Mouse (Mus musculus) splenic B cell, adult 2 months (primary cell): ENCODE data around the gene Tnfrsf25.

Experiments
- DNase-seq: peaks from one replicate; pipeline ENCODE4 v3.0.0-alpha.2; 2011; ENCODE audit warnings: low read depth, low spot score
- H3K27me3 ChIP-seq: 2 replicates; pipeline ENCODE4 v1.6.1; 2012; ENCODE audit warnings: mild to moderate bottlenecking, low read length, moderate library complexity, mixed read lengths; ENCODE audit not compliant: control insufficient read depth, poor library complexity, insufficient read depth, severe bottlenecking
- H3K36me3 ChIP-seq: 2 replicates; pipeline ENCODE4 v1.6.1; 2012; ENCODE audit warnings: mild to moderate bottlenecking, low read length, moderate library complexity, mixed read lengths; ENCODE audit not compliant: control insufficient read depth, poor library complexity, insufficient read depth, severe bottlenecking

Tnfrsf25 gene

GRCm38 (mm10) chr4:152136112-152136875, 20.6 kb downstream of the Tnfrsf25 start:
- no peaks in the 10 kb centered on the region; the same call in none of the 2 replicates for H3K27me3 ChIP-seq
- H3K36me3 ChIP-seq, result no peaks in the 10 kb centered on the region
- peak; percentile 69 for DNase-seq

GRCm38 (mm10) chr4:152136876-152137250, 21.1 kb downstream of the Tnfrsf25 start:
- no peak for DNase-seq
- Histone ChIP-seq H3K27me3 (no peaks in the 10 kb centered on the region; the same call in none of the 2 replicates), H3K36me3 (no peaks in the 10 kb centered on the region)

- peak; percentile 94 for DNase-seq
- Histone ChIP-seq H3K27me3 (no peaks in the 10 kb centered on the region; the same call in none of the 2 replicates), H3K36me3 (no peaks in the 10 kb centered on the region)
These were observed 22.9 kb downstream of the Tnfrsf25 start for GRCm38 (mm10) chr4:152138497-152139260.

- H3K36me3 ChIP-seq, result no peaks in the 10 kb centered on the region
- H3K27me3 ChIP-seq, result no peaks in the 10 kb centered on the region; the same call in none of the 2 replicates
- DNase-seq, result peak; percentile 80
These were observed 24.7 kb downstream of the Tnfrsf25 start for GRCm38 (mm10) chr4:152140441-152140840.

GRCm38 (mm10) chr4:152141521-152142135, 25.9 kb downstream of the Tnfrsf25 start:
- H3K27me3 ChIP-seq, result no peaks in the 10 kb centered on the region; the same call in none of the 2 replicates
- H3K36me3 ChIP-seq, result no peaks in the 10 kb centered on the region
- no peak for DNase-seq

- Histone ChIP-seq H3K36me3 (no peaks in the 10 kb centered on the region), H3K27me3 (no peaks in the 10 kb centered on the region; the same call in 1 of the 2 replicates)
- DNase-seq, result no peak
These were observed 27.9 kb downstream of the Tnfrsf25 start for GRCm38 (mm10) chr4:152143632-152144031.

GRCm38 (mm10) chr4:152145473-152145872, 29.7 kb downstream of the Tnfrsf25 start:
- H3K27me3 ChIP-seq, result no peaks in the 10 kb centered on the region

GRCm38 (mm10) chr4:152146033-152146827, 30.5 kb downstream of the Tnfrsf25 start:
- H3K27me3 ChIP-seq, result no peaks in the 10 kb centered on the region
- H3K36me3 ChIP-seq, result no peaks in the 10 kb centered on the region
- DNase-seq, result no peak

More at GRCm38 (mm10) chr4:152145473-152145872, 29.7 kb downstream of the Tnfrsf25 start:
- no peak for DNase-seq
- H3K36me3 ChIP-seq, result no peaks in the 10 kb centered on the region

- no peak for DNase-seq
- Histone ChIP-seq H3K27me3 (no peaks in the 10 kb centered on the region), H3K36me3 (no peaks in the 10 kb centered on the region)
These were observed 34.8 kb downstream of the Tnfrsf25 start for GRCm38 (mm10) chr4:152150546-152150945.

GRCm38 (mm10) chr4:152151451-152151965, 35.8 kb downstream of the Tnfrsf25 start:
- no peak for DNase-seq
- H3K36me3 ChIP-seq, result no peaks in the 10 kb centered on the region
- no peaks in the 10 kb centered on the region for H3K27me3 ChIP-seq

- no peaks in the 10 kb centered on the region for H3K27me3 ChIP-seq
- no peaks in the 10 kb centered on the region for H3K36me3 ChIP-seq
- peak; percentile 47 for DNase-seq
These were observed 36.3 kb downstream of the Tnfrsf25 start, which contains the start of gene Espn for GRCm38 (mm10) chr4:152151966-152152544. Gene Espn (minus strand): TSS chr4:152152371.

- peak; percentile 96 for DNase-seq
- H3K27me3 ChIP-seq, result no peaks in the 10 kb centered on the region
These were observed 38.0 kb downstream of the Tnfrsf25 start for GRCm38 (mm10) chr4:152153771-152154177.

GRCm38 (mm10) chr4:152155019-152155418, 39.3 kb downstream of the Tnfrsf25 start:
- DNase-seq, result no peak
- H3K27me3 ChIP-seq, result no peaks in the 10 kb centered on the region
- H3K36me3 ChIP-seq, result no peaks in the 10 kb centered on the region

More at GRCm38 (mm10) chr4:152153771-152154177, 38.0 kb downstream of the Tnfrsf25 start:
- no peaks in the 10 kb centered on the region for H3K36me3 ChIP-seq
